Mouse (Mus musculus): ENCODE results near the gene Eif2s2. TPM values are rescaled to one million over a fixed set of nuclear protein-coding genes. Genes with fewer than 3 reads are reported as not detected.
"Not testable (repeated sequence)": the region's sequence is repeated elsewhere in the genome, so short reads cannot be mapped to it uniquely, and the experiment has no call there.

Gene Eif2s2
- total RNA-seq, 2 experiments from 2014 or later: 125 TPM

GRCm38 (mm10) chr2:154917866-154918641 lies 25.3 kb upstream of the Eif2s2 start:
- intact Hi-C loops (cut with DNase I): no loop called here
- DNase-seq: no peak
- Histone ChIP-seq H3K27ac (no peak overlapping the region), H3K4me3 (no peak overlapping the region)
- TF ChIP-seq CTCF (IDR thresholded peaks at IDR 0.05): no peak

GRCm38 (mm10) chr2:154916547-154916946 lies 23.8 kb upstream of the Eif2s2 start:
- intact Hi-C loops (cut with DNase I): no loop called here
- DNase-seq: no peak

GRCm38 (mm10) chr2:154915922-154916541 lies 23.3 kb upstream of the Eif2s2 start:
- intact Hi-C loops (cut with DNase I): no loop called here
- no peak for TF ChIP-seq CTCF (IDR thresholded peaks at IDR 0.05)
- no peak for DNase-seq
- Histone ChIP-seq H3K27ac (no peak overlapping the region), H3K4me3 (no peak overlapping the region)

More at GRCm38 (mm10) chr2:154916547-154916946, 23.8 kb upstream of the Eif2s2 start:
- peak; percentile 64 for TF ChIP-seq CTCF (IDR thresholded peaks at IDR 0.05)
- H3K27ac ChIP-seq: no peak overlapping the region
- no peak overlapping the region for H3K4me3 ChIP-seq

GRCm38 (mm10) chr2:154909789-154910188 lies 17.1 kb upstream of the Eif2s2 start:
- no peak for DNase-seq
- no peak; the same call in 1 of the 2 replicates for TF ChIP-seq CTCF (IDR thresholded peaks at IDR 0.05)
- intact Hi-C loops (cut with DNase I): loop anchor here (5.0 kb wide), 1 partner anchor 33 kb away; no protein-coding TSS in a partner anchor
- H3K27ac ChIP-seq: no peak overlapping the region
- H3K4me3 ChIP-seq: no peak overlapping the region

- H3K27ac ChIP-seq, H3K4me3 ChIP-seq, DNase-seq: not testable (repeated sequence)
- TF ChIP-seq CTCF (IDR thresholded peaks at IDR 0.05): peak; percentile 4; the same call in 1 of the 2 replicates
- intact Hi-C loops (cut with DNase I): loop anchor here (5.0 kb wide), 1 partner anchor 34 kb away; no protein-coding TSS in a partner anchor
Measured at GRCm38 (mm10) chr2:154908223-154908622, 15.5 kb upstream of the Eif2s2 start.

- no peak for TF ChIP-seq CTCF (IDR thresholded peaks at IDR 0.05)
- no peak overlapping the region for H3K27ac ChIP-seq
- no peak for DNase-seq
- H3K4me3 ChIP-seq: no peak overlapping the region
- intact Hi-C loops (cut with DNase I): loop anchor here (5.0 kb wide), 1 partner anchor 37 kb away; no protein-coding TSS in a partner anchor
Measured at GRCm38 (mm10) chr2:154905796-154906195, 13.1 kb upstream of the Eif2s2 start.

GRCm38 (mm10) chr2:154902111-154902510 lies 9.4 kb upstream of the Eif2s2 start:
- Histone ChIP-seq H3K27ac (no peak overlapping the region), H3K4me3 (no peak overlapping the region)
- TF ChIP-seq CTCF (IDR thresholded peaks at IDR 0.05): no peak
- intact Hi-C loops (cut with DNase I): no loop called here
- DNase-seq: no peak

- H3K27ac ChIP-seq; intact Hi-C loops (cut with DNase I); DNase-seq; H3K4me3 ChIP-seq: not testable (repeated sequence)
Measured at GRCm38 (mm10) chr2:154899412-154899811, 6.7 kb upstream of the Eif2s2 start.

GRCm38 (mm10) chr2:154899004-154899403 lies 6.3 kb upstream of the Eif2s2 start:
- intact Hi-C loops (cut with DNase I); H3K27ac ChIP-seq; DNase-seq; H3K4me3 ChIP-seq: not testable (repeated sequence)

GRCm38 (mm10) chr2:154893548-154893947 lies 813 bp upstream of the Eif2s2 start:
- no peak for DNase-seq
- H3K4me3 ChIP-seq: peak overlapping the region; percentile 72
- intact Hi-C loops (cut with DNase I): loop anchor here (2.0 kb wide), 1 partner anchor 235 kb away; no protein-coding TSS in a partner anchor
- no peak for TF ChIP-seq CTCF (IDR thresholded peaks at IDR 0.05)
- H3K27ac ChIP-seq: no peak overlapping the region

- no peak for TF ChIP-seq CTCF (IDR thresholded peaks at IDR 0.05)
- Histone ChIP-seq H3K27ac (peak overlapping the region; percentile 90), H3K4me3 (peak overlapping the region; percentile 72)
- DNase-seq: no peak
- intact Hi-C loops (cut with DNase I): loop anchor here (2.0 kb wide), 1 partner anchor 234 kb away; no protein-coding TSS in a partner anchor
Measured at GRCm38 (mm10) chr2:154893045-154893385, 280 bp upstream of the Eif2s2 start.

- DNase-seq: no peak
- peak overlapping the region; percentile 90 for H3K27ac ChIP-seq
- intact Hi-C loops (cut with DNase I): no loop called here
- peak overlapping the region; percentile 72 for H3K4me3 ChIP-seq
- no peak for TF ChIP-seq CTCF (IDR thresholded peaks at IDR 0.05)
Measured at GRCm38 (mm10) chr2:154891585-154891984, 1.1 kb downstream of the Eif2s2 start.

GRCm38 (mm10) chr2:154876621-154877020 lies 16.1 kb downstream of the Eif2s2 start:
- Histone ChIP-seq H3K4me3 (no peak overlapping the region), H3K27ac (no peak overlapping the region)
- no peak for DNase-seq
- TF ChIP-seq CTCF (IDR thresholded peaks at IDR 0.05): no peak
- intact Hi-C loops (cut with DNase I): no loop called here

All from gastrocnemius, adult 2 months (tissue).